Mouse (Mus musculus) kidney, adult 11 months (tissue): Measurements from ENCODE around the gene Nr5a1.

Source experiments
- DNase-seq: peaks from one replicate; pipeline ENCODE4 v3.0.0; 2022

The Nr5a1 gene

GRCm38 (mm10) chr2:38647201-38647606 lies 67.1 kb downstream of the Nr5a1 start:
- no peak for DNase-seq

DNA sequence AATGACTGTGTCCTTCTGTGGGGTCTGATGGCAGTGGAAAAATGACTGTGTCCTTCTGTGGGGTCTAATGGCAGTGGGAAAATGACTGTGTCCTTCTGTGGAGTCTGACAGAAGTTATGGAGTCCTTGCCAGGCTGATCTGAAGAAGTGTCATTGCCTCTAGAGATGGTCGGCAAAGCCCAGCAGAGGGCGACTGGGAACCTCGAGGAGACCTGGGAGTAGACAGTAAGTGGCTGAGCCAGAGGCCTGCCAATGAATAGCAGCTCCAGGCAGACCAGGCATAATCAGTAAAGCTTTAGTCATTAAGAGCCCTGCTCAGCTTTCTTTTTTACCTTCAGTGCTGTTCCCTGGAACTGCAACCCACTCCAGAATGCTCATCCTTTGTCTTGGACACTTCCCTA lies 68.4 kb downstream of the Nr5a1 start:
- peak; percentile 73 for DNase-seq

- peak; percentile 89 for DNase-seq
These were observed 70.5 kb downstream of the Nr5a1 start, which contains the start of gene Psmb7 for GRCm38 (mm10) chr2:38643625-38644427. Psmb7 (minus strand) TSS chr2:38644087.
